Mouse (Mus musculus): ENCODE data around the gene Ndrg2.

DNA sequence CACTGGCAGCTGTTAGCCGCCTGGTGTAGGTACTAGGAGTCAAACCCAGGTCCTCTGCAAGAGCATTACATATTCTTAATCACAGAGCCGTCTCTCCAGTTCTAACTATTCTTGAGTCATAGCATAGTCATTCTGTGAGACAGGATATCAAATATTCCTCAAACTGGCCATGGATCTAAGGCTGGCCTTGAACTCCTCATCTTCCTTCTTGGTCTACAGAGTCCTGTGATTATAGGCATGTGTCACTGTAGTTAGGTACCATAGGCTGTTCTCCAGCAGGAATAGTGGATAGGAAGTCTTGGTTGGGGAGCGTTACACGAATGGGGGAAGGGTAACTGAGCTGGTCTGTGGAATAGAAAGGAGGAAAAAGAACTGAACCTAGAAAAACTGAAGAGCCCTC is 2.6 kb upstream of the Ndrg2 start:
- TF ChIP-seq CTCF (conservative IDR thresholded peaks at IDR 0.05; ENCODE audit: low read length), result no peak
- TF ChIP-seq NANOG (IDR thresholded peaks at IDR 0.05; ENCODE audit: borderline replicate concordance, low read length), result no peak
- TF ChIP-seq POU5F1 (IDR thresholded peaks at IDR 0.05; ENCODE audit: borderline replicate concordance, low read length), result no peak
